Mouse (Mus musculus): ENCODE measurements around the gene Gm11549.

GRCm38 (mm10) chr3:36544961-36545360, 23.3 kb upstream of the Gm11549 start:
- TF ChIP-seq CTCF (IDR thresholded peaks at IDR 0.05; ENCODE audit: low read depth) = no peak
- TF ChIP-seq EP300 (IDR thresholded peaks at IDR 0.05; ENCODE audit: low read depth) = no peak
